Mouse (Mus musculus): ENCODE data around the gene Cerk. TPM values are rescaled to one million over a fixed set of nuclear protein-coding genes. Genes with fewer than 3 reads are reported as not detected.
"Not testable (repeated sequence)": the region's sequence is repeated elsewhere in the genome, so short reads cannot be mapped to it uniquely, and the experiment has no call there.

Cerk gene
- total RNA-seq, 2 experiments from 2014 or later: 29.2 to 32.0 TPM

DNA sequence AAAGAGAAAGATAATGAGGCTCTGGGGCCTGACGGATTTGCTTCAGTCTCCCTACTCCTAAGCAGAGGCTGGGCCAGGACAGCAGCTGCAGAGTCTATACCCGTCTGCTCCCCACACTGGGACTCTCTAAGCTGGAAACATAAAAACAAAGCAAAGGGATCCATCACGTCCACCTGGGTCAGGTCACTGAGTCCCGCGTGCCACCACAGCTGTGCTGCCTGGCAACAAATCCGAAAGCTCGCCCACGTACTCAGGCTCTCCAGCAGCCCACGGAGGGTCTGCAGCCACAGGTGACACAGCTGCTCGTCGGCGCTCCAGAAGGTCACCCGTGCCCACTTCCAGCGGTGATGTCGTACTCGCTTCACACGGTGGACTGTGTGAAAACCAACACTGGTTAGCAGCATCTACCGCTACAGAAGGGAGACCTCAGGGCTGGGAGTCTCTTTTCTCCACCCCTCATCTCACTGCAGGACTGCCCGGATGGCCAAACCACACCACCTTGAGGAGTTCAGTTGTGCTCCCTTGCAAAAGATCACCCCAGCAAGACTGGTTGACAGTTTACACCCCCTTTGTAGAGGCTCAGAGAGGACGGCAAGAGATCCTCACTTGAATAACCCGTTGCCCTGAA lies 21.1 kb downstream of the Cerk start:
- no peak for DNase-seq

DNA sequence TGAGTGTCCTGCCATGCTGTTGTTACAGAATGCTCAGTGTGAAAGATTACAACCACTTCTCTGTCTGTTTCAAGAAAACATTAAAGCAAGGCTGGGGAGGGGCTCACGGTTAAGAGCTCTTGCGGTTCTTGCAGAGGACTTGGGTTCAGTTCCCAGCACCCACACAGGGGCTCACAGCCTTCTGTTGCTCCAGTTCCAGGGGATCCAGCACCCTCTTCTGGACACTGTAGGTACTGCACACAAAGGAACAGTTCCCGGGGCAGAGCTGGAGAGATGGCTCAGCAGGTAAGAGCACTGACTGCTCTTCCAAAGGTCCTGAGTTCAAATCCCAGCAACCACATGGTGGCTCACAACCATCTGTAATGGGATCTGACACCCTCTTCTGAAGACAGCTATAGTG lies 24.1 kb downstream of the Cerk start:
- DNase-seq: not testable (repeated sequence)

DNA sequence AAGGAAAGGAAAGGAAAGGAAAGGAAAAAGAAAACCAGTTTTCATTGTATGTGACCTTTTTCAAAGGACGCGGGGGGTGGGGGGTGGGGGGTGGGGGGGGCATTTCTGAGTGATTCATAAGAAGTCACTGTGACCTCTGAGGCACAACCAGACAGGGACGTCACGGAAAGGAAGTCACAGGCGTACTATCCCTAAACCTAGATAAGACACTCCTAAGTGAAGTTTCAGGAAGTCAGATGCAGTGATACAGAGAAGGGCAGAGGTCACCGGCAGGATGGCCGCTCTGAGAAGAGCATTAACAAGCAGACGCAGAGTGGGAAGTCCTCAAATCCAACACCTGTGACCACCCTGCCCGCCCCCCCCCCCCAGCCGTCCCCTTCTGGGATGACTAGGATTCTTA lies 25.0 kb downstream of the Cerk start:
- DNase-seq: no peak

DNA sequence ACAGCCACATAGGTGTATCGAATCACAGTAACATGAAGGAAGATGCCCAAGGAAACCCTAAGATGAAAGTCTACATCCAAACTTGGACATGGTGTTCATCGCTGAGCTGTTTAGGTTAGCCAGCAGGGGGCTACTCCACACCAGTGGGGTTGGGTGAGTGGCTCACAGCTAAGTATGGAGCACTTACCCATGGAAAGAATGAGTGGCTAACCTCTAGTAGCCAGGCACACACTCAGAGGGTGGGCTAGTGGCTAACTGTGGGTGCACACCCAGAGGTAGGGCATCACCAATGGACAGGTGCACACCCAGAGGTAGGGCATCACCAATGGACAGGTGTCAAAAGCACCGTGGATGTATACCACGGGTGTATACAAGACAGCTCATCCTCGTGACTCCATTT lies 26.2 kb downstream of the Cerk start:
- DNase-seq: no peak

DNA sequence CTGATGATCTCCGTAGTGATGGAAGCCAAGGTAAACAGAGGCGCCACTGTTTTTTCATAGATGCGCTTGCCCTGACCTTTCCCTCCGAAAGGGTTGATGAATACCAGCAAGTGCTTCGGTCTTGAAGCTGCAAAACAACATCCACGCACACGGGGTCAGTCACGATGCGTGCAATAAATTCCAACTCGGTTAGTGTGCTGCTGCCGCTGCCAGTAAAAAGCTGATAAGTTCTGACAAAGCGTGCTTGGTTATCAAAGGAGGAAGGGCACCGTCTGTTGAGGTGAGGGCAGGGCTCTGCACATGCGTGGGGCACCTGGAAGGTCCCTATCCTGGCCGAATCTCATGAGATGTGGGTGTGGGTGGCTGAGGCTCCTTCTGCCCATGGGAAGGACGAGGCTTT lies 26.8 kb downstream of the Cerk start:
- DNase-seq: no peak

DNA sequence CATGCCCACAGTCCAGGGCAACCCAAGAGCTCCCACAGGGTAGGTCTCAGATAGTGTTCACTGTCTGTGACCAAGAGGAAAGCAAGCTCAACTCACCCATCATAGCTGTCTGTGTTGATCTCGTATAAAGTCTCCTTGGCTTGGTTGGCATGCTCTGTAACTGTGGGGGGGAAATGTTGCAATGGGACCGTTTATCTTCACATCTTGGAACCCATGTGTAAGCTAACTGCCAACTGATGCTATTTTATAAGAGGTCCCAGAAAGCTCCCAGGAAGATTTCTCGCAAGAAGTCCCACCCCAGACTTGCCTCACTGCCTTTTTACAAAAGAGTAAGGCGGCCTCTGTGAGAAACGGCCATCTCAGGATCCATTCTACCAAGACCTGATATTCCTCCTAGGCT lies 29.4 kb downstream of the Cerk start:
- DNase-seq: no peak

DNA sequence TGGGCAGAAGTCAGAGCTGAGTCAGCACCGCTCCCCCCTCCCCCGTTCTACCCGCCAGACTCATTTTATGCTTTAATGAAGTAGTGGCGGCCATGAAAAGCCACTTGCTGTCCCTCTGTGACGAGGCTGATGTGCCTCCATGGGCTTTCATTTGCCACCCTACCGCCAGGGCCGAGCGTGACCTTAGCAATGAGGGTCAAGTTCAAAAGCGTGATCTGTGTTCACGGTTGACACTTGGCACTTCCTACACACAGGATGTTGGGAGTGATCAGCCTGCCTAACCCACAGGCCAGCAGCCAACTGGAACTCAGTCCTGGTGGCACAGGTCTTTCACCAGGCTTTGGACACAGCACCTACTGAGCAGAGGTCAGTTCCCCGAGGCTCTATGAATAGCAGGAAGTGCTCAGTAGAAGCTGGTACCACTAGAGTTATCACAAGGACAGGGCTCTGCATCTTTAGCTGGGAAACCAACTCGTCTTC lies 32.4 kb downstream of the Cerk start:
- DNase-seq: peak in 1 of 2 experiments; percentile 30

DNA sequence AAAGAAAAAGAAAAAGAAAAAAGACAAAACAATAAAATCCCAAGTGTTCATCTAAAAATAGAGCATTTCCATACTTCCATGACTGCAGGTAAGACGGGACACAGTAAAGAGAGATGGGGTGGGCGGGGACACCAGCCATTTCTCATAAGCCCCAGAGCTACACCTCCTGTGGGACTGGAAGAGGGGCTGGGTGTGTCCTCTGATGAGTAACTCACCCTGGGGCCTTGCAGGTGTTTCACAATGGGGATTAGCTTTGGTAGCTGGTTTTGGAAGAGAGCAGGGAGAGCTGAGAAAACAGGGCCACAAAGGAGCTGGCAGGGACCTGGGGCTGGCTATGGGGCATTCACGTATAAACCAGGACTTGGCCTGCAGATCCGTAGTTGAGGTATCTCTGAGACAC lies 35.3 kb downstream of the Cerk start:
- DNase-seq: no peak

DNA sequence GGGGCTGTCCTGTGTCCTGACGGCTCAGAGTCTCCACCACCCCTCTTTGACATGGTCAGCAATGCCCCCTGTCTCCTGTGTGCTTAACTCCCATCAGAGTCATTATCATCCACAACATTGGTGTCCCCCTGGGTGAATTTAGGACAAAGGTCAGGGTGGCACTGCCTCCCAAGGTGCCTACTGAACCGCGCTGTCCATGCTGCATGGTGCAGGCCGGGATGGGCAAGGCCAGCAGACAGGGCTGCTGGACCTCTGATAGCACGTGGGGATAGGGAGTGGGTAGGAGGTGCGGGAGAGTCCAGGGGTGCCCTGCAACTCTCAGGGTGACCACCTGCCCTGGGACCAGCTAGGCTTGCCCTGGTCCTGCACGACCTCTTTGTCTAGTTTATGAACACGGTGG lies 39.0 kb downstream of the Cerk start:
- DNase-seq: no peak

DNA sequence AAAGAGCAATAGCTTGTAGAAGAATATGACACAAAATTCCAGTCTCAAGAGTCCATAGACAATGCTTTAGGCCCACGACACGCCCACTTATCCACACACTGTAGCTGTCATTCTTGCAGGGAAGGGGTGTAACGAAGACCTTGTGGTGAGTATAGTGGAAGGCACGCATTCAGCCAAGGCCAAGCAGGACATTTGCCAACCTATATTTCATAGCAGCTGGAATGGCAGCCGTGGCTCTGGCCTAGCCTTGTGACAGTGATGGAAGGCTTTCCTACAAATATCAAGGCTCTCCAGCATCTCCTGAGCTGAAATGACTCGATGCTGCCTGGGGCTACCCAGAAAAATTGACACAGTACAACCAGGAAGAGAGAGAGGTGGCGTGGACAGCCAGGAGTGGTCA lies 40.9 kb downstream of the Cerk start:
- no peak for DNase-seq

DNA sequence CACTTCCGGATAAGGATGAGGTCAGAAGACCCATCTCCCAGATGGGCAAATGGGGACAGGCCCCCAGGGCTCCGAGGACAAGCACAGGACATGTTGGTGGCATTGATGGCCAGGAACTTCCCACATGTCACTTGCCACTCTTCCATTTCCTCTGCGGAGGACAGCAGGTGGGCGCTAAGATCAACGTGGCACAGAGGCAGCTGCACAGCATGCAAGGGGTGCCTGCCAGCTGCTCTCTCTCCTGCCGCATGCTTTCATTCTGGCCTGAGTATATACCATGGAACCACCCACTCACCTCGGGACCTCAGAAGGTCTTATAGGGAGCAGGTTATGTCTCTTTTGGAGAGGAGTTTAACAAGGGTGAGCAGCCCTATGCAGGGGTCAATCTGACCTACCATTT lies 41.4 kb downstream of the Cerk start:
- DNase-seq: no peak

DNA sequence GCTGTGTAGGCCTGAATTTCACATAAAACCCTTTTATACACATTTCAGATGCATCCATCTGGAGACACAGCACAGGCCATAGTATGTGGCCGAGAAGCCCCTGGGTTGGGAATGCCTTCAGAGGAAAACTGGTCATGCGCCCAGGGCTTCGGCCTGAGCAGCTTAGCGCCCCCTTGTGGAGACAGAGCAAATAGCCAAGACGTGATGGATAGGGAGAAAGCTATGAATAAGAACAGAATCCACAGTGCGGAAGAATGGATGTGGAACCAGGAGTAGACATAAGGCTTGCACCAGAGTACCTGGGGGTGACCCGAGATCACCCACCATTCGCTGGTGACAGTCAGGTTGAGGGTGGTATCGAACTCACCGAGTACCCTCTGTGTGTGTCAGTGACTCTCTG lies 45.6 kb downstream of the Cerk start:
- peak; percentile 44 to 76 for DNase-seq

DNA sequence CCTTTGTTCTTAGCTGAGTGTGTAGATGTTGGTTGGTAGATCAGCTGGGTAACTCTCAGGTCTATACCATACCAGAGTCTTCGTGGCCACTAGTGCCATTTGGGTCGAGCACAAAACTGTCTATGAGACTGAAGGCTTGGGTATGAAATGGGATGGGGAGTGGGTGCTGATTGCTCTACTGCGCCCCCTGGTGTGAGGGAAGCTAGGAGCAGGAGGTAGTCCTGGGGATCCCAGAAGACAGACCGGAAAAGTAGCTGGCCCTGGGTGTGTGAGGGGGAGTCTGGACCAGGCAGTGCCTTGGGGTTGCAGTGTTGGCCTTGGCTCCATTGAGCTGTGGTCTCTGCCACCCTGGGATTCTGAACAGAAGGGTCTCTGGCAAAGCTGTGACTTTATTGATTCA lies 48.3 kb downstream of the Cerk start:
- DNase-seq: peak; percentile 44 to 73

DNA sequence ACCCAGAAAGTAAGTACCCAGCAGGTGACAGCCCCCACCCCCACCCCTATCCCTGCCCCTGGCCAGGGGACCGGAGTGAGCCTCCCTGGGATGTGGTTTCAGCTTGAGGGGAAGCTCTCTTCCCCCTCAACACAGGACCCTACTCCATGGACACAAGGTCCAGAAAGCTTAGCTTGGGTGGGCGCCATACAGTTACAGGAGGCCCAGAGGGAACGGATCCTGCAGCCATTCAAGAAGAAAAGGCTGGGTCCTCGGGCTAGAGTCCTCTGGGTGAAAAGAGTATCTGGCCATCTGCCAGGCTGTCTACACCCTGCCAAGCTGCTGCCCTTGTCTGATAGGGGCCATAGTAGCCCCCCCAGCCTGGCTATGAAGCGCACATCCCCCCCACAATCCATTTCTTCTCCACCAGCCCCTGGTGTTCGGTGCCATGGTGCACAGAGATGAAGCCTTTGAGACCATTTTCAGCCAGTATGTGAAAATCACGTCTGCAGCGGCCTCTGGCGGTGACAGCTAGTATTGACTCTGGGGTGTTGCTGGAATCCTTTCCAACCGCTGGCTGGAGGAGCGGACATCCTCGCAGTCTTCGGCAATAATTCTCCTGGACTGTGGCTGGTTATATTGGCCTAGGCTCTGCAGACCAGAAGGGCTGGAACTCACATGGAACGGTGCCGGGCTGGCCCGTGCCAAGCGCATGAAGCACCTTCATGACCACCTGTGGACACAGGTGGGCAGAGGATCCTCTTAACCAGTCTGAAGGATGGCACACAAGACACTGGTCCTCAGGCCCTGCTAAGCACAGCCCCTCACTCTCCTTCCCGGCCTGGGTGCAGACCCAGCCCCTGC lies 50.8 kb downstream of the Cerk start:
- DNase-seq: peak; percentile 83 to 96

DNA sequence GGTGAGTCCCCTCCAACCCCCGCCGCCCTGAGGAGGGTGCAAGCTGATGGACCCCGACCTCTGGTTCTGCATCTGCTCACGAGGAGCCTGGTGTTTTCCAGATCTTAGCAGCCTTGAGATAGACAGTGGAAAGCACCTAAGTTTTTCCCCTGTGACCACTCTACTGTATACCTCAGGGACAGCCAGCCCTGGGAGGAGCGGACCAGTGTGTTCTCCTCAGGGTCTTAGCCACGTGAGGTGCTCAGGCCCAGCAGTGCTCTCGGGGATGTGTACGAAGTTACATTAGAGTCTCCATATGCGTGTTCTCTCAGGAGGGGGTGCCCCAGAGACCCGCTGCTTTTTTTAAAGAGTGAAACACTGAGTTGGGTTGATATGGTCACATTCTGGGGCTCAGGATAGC lies 55.3 kb downstream of the Cerk start:
- no peak for DNase-seq

DNA sequence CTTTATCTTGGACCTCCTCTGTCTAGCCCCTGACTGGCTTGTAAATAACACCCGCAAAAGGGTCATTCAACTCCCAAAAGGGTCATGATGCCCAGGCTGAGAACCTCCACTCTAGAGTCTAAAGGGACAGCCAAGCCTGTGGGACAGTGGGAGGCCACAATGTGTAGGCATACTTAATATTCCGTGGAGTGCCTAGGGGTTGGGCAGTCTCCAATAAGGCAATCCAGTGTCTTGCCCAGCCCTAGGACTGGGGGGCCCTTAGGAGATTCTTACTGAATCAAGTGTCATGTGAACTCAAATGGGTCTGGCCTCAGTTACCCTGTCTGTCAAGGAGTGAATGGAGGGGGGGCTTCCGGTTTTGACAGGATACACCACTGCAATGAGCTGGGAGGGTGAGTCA lies 56.9 kb downstream of the Cerk start:
- no peak for DNase-seq

DNA sequence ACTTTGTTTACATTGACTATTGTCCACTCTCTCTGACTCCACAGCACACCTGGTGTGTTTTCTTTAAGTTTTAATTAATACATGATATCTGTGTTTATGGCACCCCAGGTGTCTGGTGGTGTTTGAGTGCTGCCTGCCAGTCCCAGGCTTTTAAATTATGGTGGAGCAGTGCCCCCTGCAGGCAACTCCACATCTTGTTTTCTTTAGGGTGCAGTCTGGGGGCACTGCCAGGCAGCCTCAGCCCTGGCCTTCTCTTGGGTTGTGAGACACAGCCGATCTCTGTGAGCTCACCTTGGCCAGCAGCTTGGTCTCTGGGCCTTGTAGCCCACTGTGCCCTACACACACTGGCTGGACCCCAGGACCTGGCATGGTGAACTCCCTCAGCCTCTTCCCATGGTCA lies 61.6 kb downstream of the Cerk start:
- DNase-seq: peak; percentile 72 to 87

DNA sequence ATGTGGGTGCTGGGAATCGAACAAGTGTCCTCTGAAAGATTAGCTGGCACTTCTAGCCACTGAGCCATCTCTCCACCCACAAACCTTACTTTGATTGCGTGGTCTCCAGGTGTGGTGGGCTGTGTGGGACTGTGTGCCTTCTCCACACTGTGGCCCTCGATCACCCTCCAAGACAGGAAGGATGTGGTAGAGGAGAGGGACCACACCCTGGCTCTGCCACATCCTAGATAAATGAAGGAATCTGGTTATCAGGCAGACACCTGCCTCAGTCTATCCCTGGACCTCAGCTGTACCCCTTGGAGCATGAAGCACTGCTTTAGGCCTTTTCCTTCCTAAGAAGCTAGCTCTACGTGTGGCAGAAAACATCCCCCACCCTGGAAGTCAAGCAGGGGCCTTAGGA lies 62.5 kb downstream of the Cerk start:
- DNase-seq: no peak

DNA sequence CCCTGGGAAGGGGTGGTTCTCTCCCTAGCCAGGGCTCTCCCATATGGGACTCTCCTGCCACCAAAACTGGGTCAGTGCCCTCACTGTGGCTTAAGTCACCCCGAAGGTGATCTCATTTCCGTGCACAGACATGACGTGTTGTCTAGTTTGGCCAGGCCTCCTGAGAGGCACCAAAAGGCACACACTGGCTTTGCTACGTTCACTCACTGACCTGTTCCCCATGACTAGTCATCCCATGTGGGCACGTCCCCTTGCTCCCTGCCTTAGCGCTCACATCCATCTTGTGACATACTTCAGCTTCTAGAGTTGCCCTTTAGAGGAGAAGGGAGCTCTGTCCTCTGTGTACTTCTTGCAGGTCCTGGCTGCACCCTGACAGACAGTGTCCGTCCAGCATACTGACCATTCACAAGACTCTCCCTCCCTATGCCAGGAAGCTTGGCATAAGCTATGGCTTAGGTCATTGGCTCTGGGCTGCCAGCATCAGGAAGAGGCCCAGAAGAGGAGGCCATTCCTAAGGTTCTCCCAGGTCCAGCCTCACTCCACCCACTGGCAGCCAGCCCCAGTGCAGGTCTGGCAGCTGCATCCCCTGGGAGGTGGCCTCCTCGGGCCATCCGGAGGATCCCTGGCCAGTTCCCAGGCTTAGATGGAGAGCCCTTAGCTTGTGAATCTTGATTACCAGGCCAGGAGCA lies 63.5 kb downstream of the Cerk start:
- DNase-seq: peak; percentile 80 to 89

DNA sequence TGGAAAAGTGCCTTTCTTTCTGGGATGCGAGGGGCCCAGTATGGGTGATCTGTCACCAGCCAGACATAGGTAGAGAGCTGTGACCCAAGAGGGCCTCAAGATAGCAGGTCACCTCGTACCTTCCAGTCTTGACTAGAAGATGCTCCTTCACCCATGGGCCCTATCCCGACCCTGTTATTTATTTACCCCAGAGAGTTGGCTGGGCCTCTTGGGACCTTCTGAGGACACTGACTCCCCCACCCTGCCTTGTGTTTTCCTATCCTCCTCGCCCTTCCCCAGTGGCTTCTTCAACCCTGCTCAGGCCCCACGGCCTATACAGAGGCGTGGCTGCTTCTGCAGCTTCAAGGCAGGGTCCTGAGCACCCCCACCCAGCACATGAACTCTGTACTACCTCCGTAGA lies 66.8 kb downstream of the Cerk start:
- no peak for DNase-seq

DNA sequence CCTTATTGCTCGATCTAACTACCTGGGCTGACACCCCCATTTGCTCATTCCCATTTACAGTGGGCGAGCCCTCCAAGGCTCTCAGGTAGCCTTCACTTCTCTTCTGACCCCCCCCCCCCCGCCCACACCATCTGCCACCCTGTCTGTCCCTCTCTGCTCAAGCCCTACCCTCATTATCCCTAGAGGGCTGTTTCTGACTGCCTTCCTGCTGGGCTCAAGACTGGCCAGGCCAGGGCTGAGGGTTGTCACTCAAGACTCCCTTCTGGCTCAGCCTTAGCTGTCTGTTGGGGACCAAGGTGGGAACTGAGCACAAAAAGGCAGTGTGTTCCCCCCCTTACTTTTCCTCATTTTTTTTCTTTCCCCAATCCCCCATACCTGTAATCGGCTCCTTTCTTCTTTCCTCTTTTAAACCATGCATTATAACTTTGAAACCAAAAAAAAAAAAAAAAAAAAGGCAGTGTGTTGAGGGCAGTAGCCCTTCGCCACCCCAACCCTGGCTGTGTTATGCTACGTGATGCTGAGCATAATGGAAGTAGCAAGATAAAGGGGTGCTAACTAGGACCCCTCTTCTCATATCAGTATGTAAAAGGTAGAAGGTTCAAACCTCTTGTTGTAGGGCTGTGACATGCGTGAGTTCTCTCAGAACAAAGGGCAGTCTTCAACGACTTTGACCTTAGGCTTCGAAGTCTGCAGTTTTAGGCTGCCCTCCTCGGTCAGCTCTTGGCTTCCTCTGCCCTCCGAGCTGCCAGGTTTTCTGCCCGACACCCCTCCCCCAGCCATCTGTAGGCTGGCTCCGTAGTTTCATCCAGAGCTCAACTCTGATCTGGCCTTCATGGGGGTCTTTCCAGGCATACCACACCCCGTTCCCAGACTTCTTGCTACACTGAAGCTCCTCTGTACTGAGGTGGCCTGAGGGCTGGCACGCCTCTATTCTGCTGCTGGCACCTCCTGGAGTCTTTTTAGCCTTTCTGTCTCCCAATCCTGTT lies 68.5 kb downstream of the Cerk start:
- DNase-seq: peak in 1 of 2 experiments; percentile 33

DNA sequence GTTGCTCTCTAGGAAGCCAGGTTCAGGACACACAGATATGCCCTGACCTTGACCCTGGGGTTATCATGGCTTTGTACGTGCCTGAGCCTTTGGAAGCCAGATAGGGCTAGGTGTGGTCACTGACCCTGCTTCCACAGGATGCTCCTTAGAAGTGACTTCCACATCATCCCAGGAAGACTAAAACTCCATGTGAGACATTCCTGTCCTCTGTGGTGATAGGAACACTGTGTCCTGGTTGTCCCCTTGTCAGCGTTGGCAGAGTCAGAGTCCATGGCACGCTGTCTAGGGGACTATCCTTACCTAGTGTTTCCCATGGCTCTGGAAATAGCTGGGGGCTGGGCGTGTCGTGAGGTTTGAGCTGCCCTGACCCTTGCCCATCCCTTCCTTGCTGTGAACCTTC lies 69.5 kb downstream of the Cerk start:
- DNase-seq: peak; percentile 58 to 74
